Mouse (Mus musculus) liver, embryonic 16.5 days (tissue): ENCODE results near the gene Nps. TPM values are rescaled to one million over a fixed set of nuclear protein-coding genes. Genes with fewer than 3 reads are reported as not detected.
"Not testable (repeated sequence)": the region's sequence is repeated elsewhere in the genome, so short reads cannot be mapped to it uniquely, and the experiment has no call there.

Experiments
- ATAC-seq: fragments of 200-750 bp; cut with Nextera tagmentation; 2 replicates; pipeline ENCODE4 v1.8.0; 2017; ENCODE audit warnings: low read depth, mild to moderate bottlenecking, moderate number of reproducible peaks, moderate library complexity
- H3K27ac ChIP-seq: fragments of 300-500 bp; sonication (generic); 2 replicates; pipeline ENCODE4 v1.5.1; 2014; ENCODE audit warnings: mild to moderate bottlenecking, low read length
- H3K27me3 ChIP-seq: fragments of 300-500 bp; sonication (generic); 2 replicates; pipeline ENCODE4 v1.6.1; 2014; ENCODE audit warnings: low read depth, low read length, mixed read lengths; ENCODE audit not compliant: control insufficient read depth, insufficient read depth
- H3K36me3 ChIP-seq: fragments of 300-500 bp; sonication (generic); 2 replicates; pipeline ENCODE4 v1.6.1; 2014; ENCODE audit warnings: mild to moderate bottlenecking; ENCODE audit not compliant: control insufficient read depth, insufficient read depth
- H3K4me1 ChIP-seq: fragments of 300-500 bp; sonication (generic); 2 replicates; pipeline ENCODE4 v1.6.1; 2014; ENCODE audit warnings: low read depth, low read length, mixed read lengths; ENCODE audit not compliant: control insufficient read depth
- H3K4me2 ChIP-seq: fragments of 300-500 bp; sonication (generic); 2 replicates; pipeline ENCODE4 v1.6.1; 2014; ENCODE audit warnings: low read depth, low read length, mixed read lengths
- H3K4me3 ChIP-seq: fragments of 300-500 bp; sonication (generic); 2 replicates; pipeline ENCODE4 v1.5.1; 2014; ENCODE audit warnings: low read depth, mild to moderate bottlenecking, low read length
- H3K9ac ChIP-seq: fragments of 300-500 bp; sonication (generic); 2 replicates; pipeline ENCODE4 v1.6.1; 2014; ENCODE audit warnings: low read depth, low read length
- H3K9me3 ChIP-seq: fragments of 300-500 bp; sonication (generic); replicated peaks from 2 replicates; pipeline ENCODE4 v1.6.1; 2016; ENCODE audit warnings: low read length; ENCODE audit not compliant: control insufficient read depth
- WGBS: fragments of 180-500 bp; shearing (Covaris S2); extraction: QIAGEN DNeasy Blood & Tissue Kit; methylation state at CpG from one replicate; pipeline ENCODE4 v1.1.7; 2014; ENCODE audit not compliant: insufficient replicate concordance; 5-methylcytosine and 5-hydroxymethylcytosine counted together
- polyA plus RNA-seq: library from polyadenylated mRNA; unstranded; fragments of >200 nt; fragmentation: Nextera tagmentation; extraction: Ambion mirVana; gene quantifications from 2 replicates; pipeline ENCODE4 v1.2.1, GENCODE M21; 2015

Gene Nps
- polyA plus RNA-seq, result not detected in 2 replicates

- H3K9ac ChIP-seq, H3K36me3 ChIP-seq, H3K27ac ChIP-seq, H3K27me3 ChIP-seq, H3K4me1 ChIP-seq, H3K9me3 ChIP-seq, H3K4me2 ChIP-seq, ATAC-seq, H3K4me3 ChIP-seq: not testable (repeated sequence)
- 71% methylated on average over 19 of the region's 19 CpGs for WGBS
Measured at GRCm38 (mm10) chr7:135258053-135258753, at the start of gene Nps. Nps (plus strand) TSS chr7:135258703.

DNA sequence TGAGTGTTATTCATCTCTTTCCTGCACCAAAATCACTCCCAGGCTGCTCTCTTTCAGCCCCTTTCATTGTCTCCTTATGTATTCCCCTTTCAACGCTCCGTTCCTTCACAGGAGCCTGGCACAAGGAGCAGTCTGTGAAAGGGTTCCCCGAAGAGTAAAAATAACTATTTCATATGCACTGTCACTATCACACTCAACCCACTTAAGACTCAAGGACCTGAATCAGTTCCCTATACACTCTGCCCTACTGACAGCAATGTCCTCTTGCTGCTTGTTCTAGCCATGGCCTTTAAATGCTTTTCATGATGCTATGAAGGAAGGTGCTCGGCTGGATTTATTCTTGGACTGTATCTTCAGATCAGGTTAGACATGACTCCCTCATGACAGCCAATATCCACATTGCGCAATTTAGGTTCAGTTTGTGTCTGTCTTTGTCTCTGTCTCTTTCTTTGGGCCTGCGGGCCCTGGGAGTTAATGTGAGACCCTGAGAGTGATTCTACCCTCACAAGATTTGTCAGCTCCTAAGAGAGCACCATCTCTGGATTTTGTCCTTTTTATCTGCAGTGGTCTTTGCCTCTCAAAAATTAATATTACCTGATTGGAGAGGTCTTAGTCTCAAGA, 49.4 kb upstream of the Nps start:
- Histone ChIP-seq H3K36me3 (no peaks in the 10 kb centered on the region), H3K9ac (no peak overlapping the region), H3K27me3 (no peaks in the 10 kb centered on the region), H3K4me3 (no peak overlapping the region), H3K4me1 (no peaks in the 10 kb centered on the region), H3K27ac (no peak overlapping the region), H3K4me2 (no peak overlapping the region), H3K9me3 (no peaks in the 10 kb centered on the region)
- ATAC-seq, result no peak
- WGBS, result 59% methylated on average over 6 of the region's 6 CpGs

DNA sequence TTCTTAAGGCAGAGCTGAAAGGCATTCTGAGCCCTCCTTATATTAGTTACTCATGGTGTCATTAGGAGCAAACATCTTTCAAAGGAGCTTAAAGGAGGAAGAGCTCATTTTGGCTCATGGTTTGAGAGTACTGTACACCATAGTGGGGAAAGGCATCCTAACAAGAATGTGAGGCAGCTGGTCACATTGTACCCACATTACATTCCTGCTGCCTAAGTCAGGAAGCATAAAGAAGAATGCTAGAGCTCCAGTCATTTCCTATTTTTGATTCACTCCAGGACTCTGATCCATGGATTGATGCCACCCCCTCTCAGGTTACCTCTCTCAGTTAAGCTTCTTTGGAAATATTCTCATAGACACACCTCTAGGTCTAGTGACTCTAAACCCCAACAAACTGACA, 48.2 kb upstream of the Nps start:
- Histone ChIP-seq H3K27me3 (no peaks in the 10 kb centered on the region), H3K4me2 (no peak overlapping the region), H3K36me3 (no peaks in the 10 kb centered on the region), H3K9me3 (no peaks in the 10 kb centered on the region), H3K9ac (no peak overlapping the region), H3K4me1 (no peaks in the 10 kb centered on the region), H3K27ac (no peak overlapping the region), H3K4me3 (no peak overlapping the region)
- ATAC-seq, result no peak

DNA sequence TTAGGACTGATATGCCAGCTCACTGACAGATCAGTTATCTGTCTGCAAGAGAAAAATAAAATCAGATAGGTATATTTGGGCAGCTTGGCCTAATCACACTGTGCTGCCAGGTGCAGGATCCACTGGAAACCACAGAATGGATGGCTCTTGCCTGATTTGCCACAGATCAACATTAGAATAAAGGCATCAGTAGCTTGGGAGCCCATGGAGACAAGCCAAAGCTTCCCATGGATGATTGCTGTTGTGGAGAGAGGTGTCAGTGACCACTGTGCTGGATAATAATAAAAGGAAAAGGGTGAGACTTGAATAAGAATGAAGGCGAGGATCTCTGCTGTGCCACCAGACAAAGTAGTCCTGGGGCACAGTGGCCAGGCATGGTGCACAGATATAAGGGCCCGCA, 47.7 kb upstream of the Nps start:
- Histone ChIP-seq H3K36me3 (no peaks in the 10 kb centered on the region), H3K27ac (no peak overlapping the region), H3K4me3 (no peak overlapping the region), H3K4me1 (no peaks in the 10 kb centered on the region), H3K4me2 (no peak overlapping the region), H3K9ac (no peak overlapping the region), H3K9me3 (no peaks in the 10 kb centered on the region), H3K27me3 (no peaks in the 10 kb centered on the region)
- WGBS, result 60% methylated on average over 2 of the region's 2 CpGs
- ATAC-seq, result no peak

- no peak overlapping the region for H3K27ac ChIP-seq
- WGBS, result 35% methylated on average over 2 of the region's 2 CpGs
- no peaks in the 10 kb centered on the region for H3K27me3 ChIP-seq
- H3K9me3 ChIP-seq, result no peaks in the 10 kb centered on the region
- H3K4me2 ChIP-seq, result no peak overlapping the region
- H3K4me1 ChIP-seq, result no peaks in the 10 kb centered on the region
- no peak for ATAC-seq
- H3K9ac ChIP-seq, result no peak overlapping the region
- H3K36me3 ChIP-seq, result no peaks in the 10 kb centered on the region
- H3K4me3 ChIP-seq, result no peak overlapping the region
Measured at GRCm38 (mm10) chr7:135212505-135212904, 46.0 kb upstream of the Nps start.

DNA sequence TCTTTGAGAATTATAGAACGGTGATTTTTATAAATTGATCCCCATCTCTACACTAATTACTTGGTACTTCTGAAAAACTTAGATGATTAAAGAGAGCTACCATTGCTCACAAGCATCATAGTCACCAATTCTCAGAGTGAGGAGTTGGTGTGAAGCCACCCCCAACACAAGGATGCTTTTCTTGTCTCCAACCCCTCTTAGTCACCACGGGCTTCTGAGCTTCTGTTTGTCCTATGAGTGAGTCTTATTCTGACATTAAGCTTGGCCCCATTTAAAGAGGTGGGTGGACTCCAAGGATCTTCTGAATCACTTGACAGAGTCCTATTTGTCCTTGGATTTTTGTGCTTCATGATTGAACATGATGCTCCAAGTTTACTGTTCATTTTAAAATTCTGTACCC, 37.0 kb upstream of the Nps start:
- no peak for ATAC-seq
- H3K9ac ChIP-seq, result no peak overlapping the region
- H3K4me1 ChIP-seq, result no peaks in the 10 kb centered on the region
- no peak overlapping the region for H3K27ac ChIP-seq
- no peak overlapping the region for H3K4me3 ChIP-seq
- H3K27me3 ChIP-seq, result no peaks in the 10 kb centered on the region
- no peaks in the 10 kb centered on the region for H3K36me3 ChIP-seq
- H3K4me2 ChIP-seq, result no peak overlapping the region
- no peaks in the 10 kb centered on the region for H3K9me3 ChIP-seq
- WGBS, result 51% methylated on average over 2 of the region's 2 CpGs

GRCm38 (mm10) chr7:135226021-135226420, 32.5 kb upstream of the Nps start:
- Histone ChIP-seq H3K9me3 (no peaks in the 10 kb centered on the region), H3K4me3 (no peak overlapping the region), H3K9ac (no peak overlapping the region), H3K4me1 (no peaks in the 10 kb centered on the region), H3K27me3 (no peaks in the 10 kb centered on the region), H3K4me2 (no peak overlapping the region), H3K36me3 (no peaks in the 10 kb centered on the region), H3K27ac (no peak overlapping the region)
- WGBS, result 58% methylated on average over 5 of the region's 5 CpGs
- no peak for ATAC-seq

- Histone ChIP-seq H3K27me3 (no peaks in the 10 kb centered on the region), H3K4me3 (no peak overlapping the region), H3K4me1 (no peaks in the 10 kb centered on the region), H3K9ac (no peak overlapping the region), H3K36me3 (no peaks in the 10 kb centered on the region), H3K27ac (no peak overlapping the region), H3K4me2 (no peak overlapping the region), H3K9me3 (no peaks in the 10 kb centered on the region)
- 60% methylated on average over 3 of the region's 3 CpGs for WGBS
- no peak for ATAC-seq
Measured at GRCm38 (mm10) chr7:135237152-135237551, 21.4 kb upstream of the Nps start.

GRCm38 (mm10) chr7:135239441-135239840, 19.1 kb upstream of the Nps start:
- Histone ChIP-seq H3K4me3 (no peak overlapping the region), H3K4me1 (no peaks in the 10 kb centered on the region), H3K9me3 (no peaks in the 10 kb centered on the region), H3K36me3 (no peaks in the 10 kb centered on the region), H3K9ac (no peak overlapping the region), H3K27me3 (no peaks in the 10 kb centered on the region), H3K4me2 (no peak overlapping the region), H3K27ac (no peak overlapping the region)
- 51% methylated on average over 4 of the region's 4 CpGs for WGBS
- no peak for ATAC-seq
